Mouse (Mus musculus): ENCODE measurements around the gene Prlr. TPM values are rescaled to one million over a fixed set of nuclear protein-coding genes. Genes with fewer than 3 reads are reported as not detected.

The Prlr gene
- total RNA-seq, 2 experiments from 2014 or later: not detected

- no peak for ATAC-seq (ENCODE audit: poor library complexity, severe bottlenecking)
Observed at GRCm38 (mm10) chr15:10225701-10226100, 48.7 kb downstream of the Prlr start.

GRCm38 (mm10) chr15:10228636-10229035, 51.6 kb downstream of the Prlr start:
- ATAC-seq (ENCODE audit: poor library complexity, severe bottlenecking): no peak

GRCm38 (mm10) chr15:10235977-10236376, 58.9 kb downstream of the Prlr start:
- ATAC-seq (ENCODE audit: poor library complexity, severe bottlenecking): peak; percentile 54

GRCm38 (mm10) chr15:10236812-10237211, 59.8 kb downstream of the Prlr start:
- peak; percentile 44; the same call in 1 of the 2 replicates for ATAC-seq (ENCODE audit: poor library complexity, severe bottlenecking)

GRCm38 (mm10) chr15:10238454-10238853, 61.4 kb downstream of the Prlr start:
- no peak for ATAC-seq (ENCODE audit: poor library complexity, severe bottlenecking)

- peak; percentile 72 for ATAC-seq (ENCODE audit: poor library complexity, severe bottlenecking)
Observed at GRCm38 (mm10) chr15:10240228-10240795, 63.3 kb downstream of the Prlr start.

- no peak for ATAC-seq (ENCODE audit: poor library complexity, severe bottlenecking)
Observed at GRCm38 (mm10) chr15:10242250-10242649, 65.2 kb downstream of the Prlr start.

- ATAC-seq (ENCODE audit: poor library complexity, severe bottlenecking): no peak
Observed at GRCm38 (mm10) chr15:10249285-10249684, 72.2 kb downstream of the Prlr start.

GRCm38 (mm10) chr15:10250784-10251183, 73.7 kb downstream of the Prlr start:
- no peak for ATAC-seq (ENCODE audit: poor library complexity, severe bottlenecking)

GRCm38 (mm10) chr15:10252526-10252925, 75.5 kb downstream of the Prlr start:
- no peak for ATAC-seq (ENCODE audit: poor library complexity, severe bottlenecking)

GRCm38 (mm10) chr15:10262219-10262618, 85.2 kb downstream of the Prlr start:
- ATAC-seq (ENCODE audit: poor library complexity, severe bottlenecking): no peak

GRCm38 (mm10) chr15:10262641-10263040, 85.6 kb downstream of the Prlr start:
- ATAC-seq (ENCODE audit: poor library complexity, severe bottlenecking): no peak

GRCm38 (mm10) chr15:10263420-10263819, 86.4 kb downstream of the Prlr start:
- no peak for ATAC-seq (ENCODE audit: poor library complexity, severe bottlenecking)

GRCm38 (mm10) chr15:10264885-10265284, 87.8 kb downstream of the Prlr start:
- no peak for ATAC-seq (ENCODE audit: poor library complexity, severe bottlenecking)

- no peak for ATAC-seq (ENCODE audit: poor library complexity, severe bottlenecking)
Observed at GRCm38 (mm10) chr15:10267251-10267650, 90.2 kb downstream of the Prlr start.

- no peak for ATAC-seq (ENCODE audit: poor library complexity, severe bottlenecking)
Observed at GRCm38 (mm10) chr15:10276386-10276785, 99.3 kb downstream of the Prlr start.

- no peak for ATAC-seq (ENCODE audit: poor library complexity, severe bottlenecking)
Observed at GRCm38 (mm10) chr15:10277461-10277860, 100.4 kb downstream of the Prlr start.

- no peak for ATAC-seq (ENCODE audit: poor library complexity, severe bottlenecking)
Observed at GRCm38 (mm10) chr15:10281546-10281945, 104.5 kb downstream of the Prlr start.

GRCm38 (mm10) chr15:10283661-10284060, 106.6 kb downstream of the Prlr start:
- no peak for ATAC-seq (ENCODE audit: poor library complexity, severe bottlenecking)

- no peak for ATAC-seq (ENCODE audit: poor library complexity, severe bottlenecking)
Observed at GRCm38 (mm10) chr15:10296570-10296969, 119.5 kb downstream of the Prlr start.

- ATAC-seq (ENCODE audit: poor library complexity, severe bottlenecking): no peak
Observed at GRCm38 (mm10) chr15:10298058-10298457, 121.0 kb downstream of the Prlr start.

GRCm38 (mm10) chr15:10299467-10299866, 122.4 kb downstream of the Prlr start:
- no peak for ATAC-seq (ENCODE audit: poor library complexity, severe bottlenecking)

- no peak for ATAC-seq (ENCODE audit: poor library complexity, severe bottlenecking)
Observed at GRCm38 (mm10) chr15:10306461-10306860, 129.4 kb downstream of the Prlr start.
